Mouse (Mus musculus) heart, postnatal 4 days (tissue): Measurements from ENCODE around the gene Hoxa11. TPM values are rescaled to one million over a fixed set of nuclear protein-coding genes. Genes with fewer than 3 reads are reported as not detected.

Experiments
- DNase-seq: peaks from one replicate; pipeline ENCODE4 v3.0.0; 2021
- total RNA-seq, 2 experiments: library from RNA; stranded (reverse); gene quantifications; 2 replicates each; pipeline ENCODE4 v1.2.3; 2021

Hoxa11 gene
- total RNA-seq, result not detected

- DNase-seq, result no peak
Measured at GRCm38 (mm10) chr6:52245757-52246142, at the start of gene Hoxa11. TSS of gene Hoxa11 (minus strand) at chr6:52245810.

DNA sequence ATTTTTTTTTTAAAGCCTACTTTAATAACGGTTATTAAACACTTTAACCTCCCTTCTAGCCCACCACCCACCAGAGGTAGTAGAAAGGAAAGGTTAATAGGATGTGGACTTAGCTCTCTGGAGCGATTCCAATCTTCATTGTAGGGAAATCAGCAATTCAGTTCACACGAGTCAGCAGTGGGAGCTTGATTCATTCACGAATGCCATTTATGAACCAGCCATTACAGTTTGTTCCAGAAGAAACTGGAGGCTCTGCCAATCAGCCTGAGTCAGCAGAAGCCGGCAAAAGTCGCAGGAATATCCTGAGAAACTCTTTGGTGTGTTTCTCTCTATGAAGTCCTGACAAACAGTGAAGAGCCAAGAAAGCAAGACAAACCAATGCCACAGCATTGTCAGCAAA lies 49.0 kb upstream of the Hoxa11 start:
- no peak for DNase-seq

DNA sequence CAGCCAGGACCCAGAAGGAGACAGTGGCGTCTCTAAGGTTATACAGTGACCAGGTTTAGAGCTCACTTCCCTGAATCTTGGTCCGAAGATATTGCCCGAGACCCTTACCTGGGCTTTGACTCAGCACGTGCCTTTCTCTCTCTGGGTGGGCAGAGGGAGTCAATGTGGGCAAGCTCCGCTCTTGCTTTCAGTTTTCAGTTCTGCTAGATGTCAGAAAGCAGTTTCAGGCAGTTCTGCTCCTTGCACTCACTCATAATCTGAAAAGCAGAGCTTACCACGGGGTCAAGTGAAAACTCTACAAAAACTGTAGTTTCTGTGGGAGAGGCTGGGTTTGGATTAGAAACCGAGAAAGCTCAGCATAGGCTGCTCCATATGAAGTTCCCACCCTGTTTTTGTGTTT lies 46.7 kb upstream of the Hoxa11 start:
- no peak for DNase-seq

GRCm38 (mm10) chr6:52291021-52291860 lies 45.6 kb upstream of the Hoxa11 start:
- peak; percentile 38 for DNase-seq

DNA sequence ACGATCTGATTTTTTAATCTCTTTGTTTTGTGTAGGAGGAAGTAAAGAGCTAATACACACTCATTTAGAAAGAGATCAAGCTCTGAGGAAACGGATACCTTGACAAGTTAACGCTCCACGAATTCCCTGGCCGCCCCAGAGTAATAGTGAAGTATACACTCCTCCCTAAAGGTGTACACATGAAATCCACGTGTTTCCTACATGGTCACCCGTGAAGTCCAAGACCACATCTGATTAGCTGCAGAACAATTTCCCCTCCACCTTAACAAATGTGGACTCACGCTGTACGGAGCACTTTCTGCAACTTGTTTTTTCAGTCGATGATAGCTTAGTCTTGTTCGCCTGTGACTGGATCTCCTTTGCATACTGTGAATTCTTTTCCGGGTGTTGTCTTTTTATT lies 44.6 kb upstream of the Hoxa11 start:
- no peak for DNase-seq

- DNase-seq, result no peak
Measured at GRCm38 (mm10) chr6:52283896-52284295, 38.3 kb upstream of the Hoxa11 start.

- no peak for DNase-seq
Measured at GRCm38 (mm10) chr6:52281084-52281483, 35.5 kb upstream of the Hoxa11 start.

DNA sequence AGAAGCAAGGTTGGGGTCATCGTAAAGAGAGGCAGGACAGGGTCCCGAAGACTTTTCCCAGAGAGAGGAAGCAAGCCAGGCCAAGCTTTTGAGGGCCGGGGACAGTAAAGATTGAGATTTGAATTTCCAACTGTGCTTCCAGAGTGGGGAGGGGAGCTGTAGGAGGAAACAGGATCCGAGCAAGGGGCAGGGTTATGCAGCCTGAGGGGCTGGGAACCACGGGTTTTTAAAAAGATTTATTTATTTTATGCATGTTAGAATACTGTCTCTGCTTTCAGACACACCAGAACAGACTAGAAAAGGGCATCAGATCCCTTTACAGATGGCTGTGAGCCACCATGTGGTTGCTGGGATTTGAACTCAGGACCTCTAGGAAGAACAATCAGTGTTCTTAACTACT lies 31.3 kb upstream of the Hoxa11 start:
- no peak for DNase-seq

DNA sequence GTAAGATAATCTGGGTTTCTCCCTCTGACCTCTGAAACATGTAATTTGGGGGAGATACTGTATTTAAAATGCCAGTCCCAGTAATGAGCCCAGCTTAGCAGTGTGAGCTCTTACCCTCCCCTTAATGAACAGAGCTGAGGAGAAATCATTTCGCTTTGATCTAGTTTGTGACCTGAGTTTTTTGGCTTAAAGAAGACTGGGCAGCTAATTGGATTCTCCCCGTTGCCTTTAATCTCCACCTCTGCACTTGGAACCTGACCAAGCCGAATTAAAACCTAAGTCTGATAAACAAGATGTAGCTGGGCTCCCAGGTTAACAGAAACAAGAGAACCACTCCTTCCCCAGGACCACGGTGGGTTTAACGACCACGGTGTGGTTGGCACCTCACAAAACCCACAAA lies 30.8 kb upstream of the Hoxa11 start:
- DNase-seq, result no peak

GRCm38 (mm10) chr6:52275563-52276280 lies 30.1 kb upstream of the Hoxa11 start:
- DNase-seq, result no peak

- no peak for DNase-seq
Measured at GRCm38 (mm10) chr6:52274576-52274975, 29.0 kb upstream of the Hoxa11 start.

- DNase-seq, result no peak
Measured at GRCm38 (mm10) chr6:52273656-52274280, 28.2 kb upstream of the Hoxa11 start.

- DNase-seq, result no peak
Measured at GRCm38 (mm10) chr6:52272766-52273655, 27.4 kb upstream of the Hoxa11 start.

- peak; percentile 78 for DNase-seq
Measured at GRCm38 (mm10) chr6:52270494-52271480, 25.2 kb upstream of the Hoxa11 start.

- no peak for DNase-seq
Measured at GRCm38 (mm10) chr6:52268756-52269155, 23.1 kb upstream of the Hoxa11 start.

DNA sequence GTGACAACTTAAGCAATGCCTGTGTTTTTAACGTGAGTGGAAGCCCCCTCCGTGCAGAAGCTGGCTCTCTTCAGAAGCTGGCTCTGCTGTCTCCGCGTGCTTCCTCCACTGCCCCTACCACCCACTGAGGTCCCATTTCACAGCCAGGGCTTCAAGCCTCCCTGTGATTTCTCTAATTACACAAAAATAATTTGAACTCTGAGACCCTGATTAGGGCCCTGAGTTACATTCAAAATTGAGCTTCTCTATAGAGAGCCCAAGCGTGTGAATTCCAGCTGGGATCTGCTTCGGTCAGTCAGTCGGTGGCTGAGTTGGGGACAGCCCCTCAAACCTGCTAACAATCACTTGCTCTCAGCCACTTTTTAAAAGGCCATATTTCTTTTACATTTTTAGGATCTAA lies 22.7 kb upstream of the Hoxa11 start:
- no peak for DNase-seq

GRCm38 (mm10) chr6:52267691-52268090 lies 22.1 kb upstream of the Hoxa11 start:
- DNase-seq, result no peak

GRCm38 (mm10) chr6:52267221-52267620 lies 21.6 kb upstream of the Hoxa11 start:
- no peak for DNase-seq

DNA sequence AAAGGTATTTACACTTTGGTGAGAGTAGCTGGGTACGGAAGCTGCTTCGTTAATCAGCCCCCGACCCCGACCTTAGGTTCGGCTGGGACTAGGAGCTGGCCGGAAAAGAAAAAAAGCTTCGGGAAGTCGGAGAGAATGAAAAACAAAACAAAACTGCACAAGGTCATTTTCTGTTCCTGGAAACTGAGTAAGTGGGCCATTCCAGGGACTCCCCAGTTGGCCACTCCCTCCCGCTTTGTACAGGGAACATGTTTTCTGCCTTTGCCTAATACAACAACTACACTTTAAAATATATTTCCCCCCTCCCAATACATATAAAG lies 21.0 kb upstream of the Hoxa11 start:
- DNase-seq, result no peak

DNA sequence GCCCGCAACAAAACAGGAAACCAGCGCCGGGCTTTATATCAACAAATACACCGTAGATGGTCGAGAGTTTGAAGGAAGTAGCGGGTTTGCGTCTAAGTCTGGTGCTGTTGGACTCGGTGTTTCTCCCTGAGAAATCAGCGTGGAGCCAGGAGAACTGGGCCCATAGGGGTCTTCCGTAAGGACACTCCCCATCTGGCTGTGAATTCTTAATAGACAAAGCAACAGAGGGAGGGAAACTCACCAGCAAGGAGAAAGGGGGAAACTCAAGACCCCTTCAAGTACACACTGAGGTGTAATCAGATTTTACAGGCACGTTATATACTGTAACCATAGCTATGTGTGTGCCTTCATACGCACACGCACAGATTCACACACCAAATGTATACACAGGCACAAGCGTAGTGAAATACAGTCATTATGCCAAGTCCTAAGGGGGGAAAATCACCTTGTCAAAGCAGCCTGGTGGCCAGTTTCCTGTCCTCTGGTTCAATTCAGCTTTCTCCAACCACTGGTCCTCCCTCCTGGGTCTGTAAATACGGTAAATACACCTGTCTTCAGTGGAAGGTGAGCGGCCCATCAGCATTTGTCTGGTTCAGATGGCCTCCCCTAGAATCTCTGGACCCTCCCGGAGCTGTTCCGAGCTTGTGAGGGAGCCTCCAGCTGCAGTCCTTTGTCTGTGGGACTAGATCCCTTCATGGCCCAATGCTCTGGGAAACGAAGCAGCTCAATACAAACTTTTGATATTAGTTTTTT lies 20.5 kb upstream of the Hoxa11 start:
- no peak for DNase-seq
